Mouse (Mus musculus) limb, embryonic 14.5 days (tissue): ENCODE data around the gene Ksr2. TPM values are rescaled to one million over a fixed set of nuclear protein-coding genes. Genes with fewer than 3 reads are reported as not detected.

ENCODE experiments used
- ATAC-seq: fragments of 200-750 bp; cut with Nextera tagmentation; 2 replicates; pipeline ENCODE4 v1.8.0; 2017; ENCODE audit warnings: low read depth, moderate number of reproducible peaks, moderate TSS enrichment; ENCODE audit not compliant: low FRiP score
- DNase-seq: peaks from one replicate; pipeline ENCODE4 v3.0.0-alpha.2; 2015; ENCODE audit warnings: low spot score
- H3K27ac ChIP-seq: fragments of 300-500 bp; sonication (generic); replicated peaks from 2 replicates; pipeline ENCODE4 v1.5.1; 2014; ENCODE audit warnings: low read depth, mild to moderate bottlenecking, low read length, moderate library complexity, mixed read lengths
- H3K27me3 ChIP-seq: fragments of 300-500 bp; sonication (generic); 2 replicates; pipeline ENCODE4 v1.6.1; 2014; ENCODE audit warnings: low read length, mixed read lengths; ENCODE audit not compliant: control insufficient read depth, insufficient read depth
- H3K36me3 ChIP-seq: fragments of 300-500 bp; sonication (generic); 2 replicates; pipeline ENCODE4 v1.6.1; 2014; ENCODE audit warnings: mild to moderate bottlenecking, low read length, moderate library complexity, mixed read lengths; ENCODE audit not compliant: control insufficient read depth, insufficient read depth
- H3K4me1 ChIP-seq: fragments of 300-500 bp; sonication (generic); 2 replicates; pipeline ENCODE4 v1.6.1; 2014; ENCODE audit warnings: antibody characterized with exemption, low read length, mixed read lengths; ENCODE audit not compliant: control insufficient read depth, insufficient read depth
- H3K4me2 ChIP-seq: fragments of 300-500 bp; sonication (generic); replicated peaks from 2 replicates; pipeline ENCODE4 v1.6.1; 2014; ENCODE audit warnings: low read depth, mild to moderate bottlenecking, low read length, moderate library complexity; ENCODE audit not compliant: severe bottlenecking
- H3K4me3 ChIP-seq: fragments of 300-500 bp; sonication (generic); replicated peaks from 2 replicates; pipeline ENCODE4 v1.5.1; 2014; ENCODE audit warnings: low read length
- H3K9ac ChIP-seq: fragments of 300-500 bp; sonication (generic); 2 replicates; pipeline ENCODE4 v1.6.1; 2014; ENCODE audit warnings: mild to moderate bottlenecking, low read depth, low read length, moderate library complexity; ENCODE audit not compliant: severe bottlenecking
- H3K9me3 ChIP-seq: fragments of 300-500 bp; sonication (generic); 2 replicates; pipeline ENCODE4 v1.6.1; 2016; ENCODE audit warnings: low read length; ENCODE audit not compliant: control insufficient read depth
- POLR2A ChIP-seq: fragments of 200-500 bp; IDR thresholded peaks from 2 replicates; pipeline ENCODE4 v1.8.0; 2012; ENCODE audit warnings: inconsistent platforms, mild to moderate bottlenecking, moderate library complexity, borderline replicate concordance; ENCODE audit not compliant: insufficient read depth, insufficient read length; ENCODE audit errors: extremely low read depth
- WGBS: fragments of 180-500 bp; shearing (Covaris S2); extraction: QIAGEN DNeasy Blood & Tissue Kit; methylation state at CpG from one replicate; pipeline ENCODE4 v1.1.7; 2014; 5-methylcytosine and 5-hydroxymethylcytosine counted together
- polyA plus RNA-seq, 2 experiments: library from polyadenylated mRNA; depleted of rRNA in 1 of 2; stranded (reverse) in 1 of 2; unstranded in 1 of 2; fragments of >200 nt; fragmentation: Nextera tagmentation in 1 of 2; extraction: Ambion mirVana in 1 of 2; gene quantifications; 2 replicates each; pipeline versions ENCODE4 v1.2.1 to v1.2.3; 2012 to 2014

Ksr2 gene
- polyA plus RNA-seq, 2 experiments, result 0.08 to 0.13 TPM

DNA sequence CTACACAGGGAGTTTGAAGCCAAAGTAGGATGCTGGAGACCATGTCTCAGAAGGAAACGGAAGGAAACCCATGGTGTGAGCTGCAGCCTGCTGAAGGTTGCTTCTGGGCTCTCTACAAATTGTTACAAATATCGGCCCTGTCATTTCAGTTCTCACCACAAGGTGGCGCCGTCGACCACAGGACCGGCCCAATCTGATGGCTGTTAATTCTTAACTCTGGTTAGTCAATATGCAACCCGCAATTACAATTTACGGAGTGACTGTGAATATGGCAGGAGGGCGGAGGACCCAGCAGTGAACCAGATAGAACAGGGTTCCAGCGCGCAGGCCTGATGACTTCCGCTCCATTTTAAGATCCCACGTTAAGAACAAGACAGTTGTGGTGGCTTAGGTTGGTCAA lies 92.6 kb downstream of the Ksr2 start:
- Histone ChIP-seq H3K4me2 (no peak overlapping the region), H3K27ac (no peak overlapping the region), H3K27me3 (no peaks in the 10 kb centered on the region), H3K9ac (no peak overlapping the region), H3K4me1 (no peaks in the 10 kb centered on the region), H3K9me3 (no peaks in the 10 kb centered on the region), H3K36me3 (no peaks in the 10 kb centered on the region), H3K4me3 (no peak overlapping the region)
- DNase-seq (no peak), ATAC-seq (no peak)
- 32% methylated on average over 13 of the region's 13 CpGs for WGBS
- TF ChIP-seq POLR2A, result no peak

DNA sequence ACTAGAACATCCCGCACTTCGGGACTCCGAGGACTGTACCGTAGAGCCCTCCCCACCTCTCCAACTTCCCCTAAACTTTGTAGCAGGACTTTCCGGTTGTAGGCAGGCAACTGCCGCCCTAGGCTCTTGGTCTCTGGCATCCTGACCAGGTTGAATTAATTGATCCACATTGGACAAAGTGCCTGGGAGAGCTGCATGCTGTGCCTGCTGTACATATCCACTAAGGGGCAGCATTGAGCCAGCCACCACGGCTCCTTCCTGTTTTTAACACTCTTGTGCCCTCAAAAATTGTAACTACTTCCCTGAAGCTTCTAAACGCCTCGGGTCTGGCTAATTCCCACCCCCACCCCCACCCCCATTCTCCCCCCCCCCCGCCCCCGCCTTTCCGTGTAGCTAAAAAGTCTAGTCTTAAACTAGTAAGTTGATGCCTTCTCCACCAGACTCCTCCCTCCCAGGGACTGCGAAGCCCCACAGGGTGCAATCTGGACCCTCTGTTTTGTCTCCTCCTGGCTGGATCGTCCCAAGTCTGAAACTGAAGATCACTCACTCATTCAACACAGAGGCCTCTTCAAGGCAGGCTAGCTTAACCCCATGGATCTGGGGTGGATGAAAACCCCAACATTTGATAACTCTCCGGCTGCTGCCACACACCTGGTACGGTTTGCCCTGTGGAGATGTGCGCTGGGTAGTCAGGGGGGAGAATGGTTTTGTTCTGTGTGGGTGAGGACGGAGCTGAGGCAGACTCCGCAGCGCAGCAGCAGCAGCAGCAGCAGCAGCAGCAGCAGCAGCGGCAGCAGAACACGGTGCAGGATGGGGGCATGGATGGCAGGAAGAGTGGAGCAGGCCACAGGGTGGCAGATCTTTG lies 95.9 kb downstream of the Ksr2 start:
- no peak for TF ChIP-seq POLR2A
- Histone ChIP-seq H3K27ac (no peak overlapping the region), H3K4me2 (peak overlapping the region; percentile 38), H3K4me1 (no peaks in the 10 kb centered on the region), H3K9me3 (no peaks in the 10 kb centered on the region), H3K36me3 (no peaks in the 10 kb centered on the region), H3K27me3 (no peaks in the 10 kb centered on the region), H3K4me3 (no peak overlapping the region), H3K9ac (peak overlapping the region; percentile 28; the same call in 1 of the 2 replicates)
- DNase-seq (peak; percentile 81), ATAC-seq (no peak; the same call in 1 of the 2 replicates)
- 32% methylated on average over 22 of the region's 22 CpGs for WGBS

DNA sequence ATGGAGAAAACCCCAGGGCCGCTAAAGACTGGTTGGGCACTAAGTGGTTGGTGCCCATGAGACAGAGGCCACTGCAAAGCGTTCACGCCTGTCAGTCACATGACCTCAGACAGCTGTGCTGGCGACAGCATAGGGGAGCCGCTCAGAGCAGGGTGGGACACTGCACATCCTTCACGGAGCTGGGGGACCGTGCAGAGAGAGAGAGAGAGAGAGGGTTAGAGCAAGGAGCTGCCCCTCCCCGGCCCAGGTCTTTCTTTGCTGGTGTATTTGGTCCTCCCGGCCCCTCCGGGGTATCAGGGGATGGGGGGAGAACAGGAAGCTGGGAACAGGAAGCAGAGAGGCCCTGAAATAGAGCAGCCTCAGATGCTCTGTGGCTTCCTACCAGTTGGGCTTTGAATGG lies 97.1 kb downstream of the Ksr2 start:
- H3K9ac ChIP-seq, result no peak overlapping the region
- no peak overlapping the region for H3K4me3 ChIP-seq
- TF ChIP-seq POLR2A, result no peak
- 76% methylated on average over 10 of the region's 10 CpGs for WGBS
- DNase-seq (no peak), ATAC-seq (no peak)
- no peaks in the 10 kb centered on the region for H3K36me3 ChIP-seq
- no peaks in the 10 kb centered on the region for H3K9me3 ChIP-seq
- H3K27me3 ChIP-seq, result no peaks in the 10 kb centered on the region
- no peak overlapping the region for H3K27ac ChIP-seq
- H3K4me2 ChIP-seq, result no peak overlapping the region
- H3K4me1 ChIP-seq, result no peaks in the 10 kb centered on the region

DNA sequence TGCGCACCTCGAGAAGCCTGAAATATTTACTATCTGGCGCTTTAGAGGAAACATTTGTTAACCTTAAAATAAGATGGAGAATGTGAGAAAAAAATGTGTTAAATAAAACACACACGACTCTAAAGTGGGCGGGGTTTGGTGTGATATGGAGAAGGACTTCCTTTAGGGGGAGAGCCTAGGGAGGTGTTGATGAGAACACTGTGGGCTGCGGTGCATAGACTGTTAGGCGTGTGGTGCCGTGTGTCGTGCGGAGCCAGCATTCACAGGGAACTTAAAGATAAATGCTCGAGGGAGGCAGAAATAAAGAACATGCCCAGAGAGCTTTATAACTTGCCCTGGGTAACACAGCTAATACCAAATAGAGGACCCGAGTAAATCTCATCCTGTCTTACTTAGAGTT lies 101.6 kb downstream of the Ksr2 start:
- Histone ChIP-seq H3K4me2 (no peak overlapping the region), H3K4me1 (peaks cover 4% of the 10 kb centered on the region), H3K27ac (no peak overlapping the region), H3K9ac (no peak overlapping the region), H3K36me3 (no peaks in the 10 kb centered on the region), H3K9me3 (no peaks in the 10 kb centered on the region), H3K27me3 (no peaks in the 10 kb centered on the region), H3K4me3 (no peak overlapping the region)
- no peak for DNase-seq
- WGBS, result 85% methylated on average over 12 of the region's 12 CpGs
- no peak for ATAC-seq
- no peak for TF ChIP-seq POLR2A

DNA sequence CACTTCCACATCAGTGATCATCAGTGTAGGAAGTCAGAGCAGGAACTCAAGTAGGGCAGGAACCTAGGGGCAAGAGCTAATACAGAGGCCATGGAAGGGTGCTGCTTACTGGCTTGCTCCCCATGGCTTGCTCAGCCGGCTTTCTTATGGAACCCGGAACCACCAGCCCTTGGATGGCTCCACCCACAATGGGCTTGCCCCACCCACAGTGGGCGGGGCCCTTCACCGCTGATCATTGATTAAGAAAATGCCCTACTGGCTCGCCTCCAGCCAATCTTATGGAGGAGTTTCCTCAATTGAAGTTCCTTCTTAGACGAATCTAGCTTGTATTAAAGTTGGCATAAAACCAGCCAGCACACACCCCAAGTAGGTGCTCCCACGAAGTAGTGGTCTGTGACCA lies 102.1 kb downstream of the Ksr2 start:
- Histone ChIP-seq H3K4me2 (no peak overlapping the region), H3K27me3 (no peaks in the 10 kb centered on the region), H3K9ac (no peak overlapping the region), H3K36me3 (no peaks in the 10 kb centered on the region), H3K9me3 (no peaks in the 10 kb centered on the region), H3K4me1 (peaks cover 4% of the 10 kb centered on the region), H3K27ac (no peak overlapping the region), H3K4me3 (no peak overlapping the region)
- 74% methylated on average over 7 of the region's 7 CpGs for WGBS
- ATAC-seq (no peak), DNase-seq (no peak)
- no peak for TF ChIP-seq POLR2A
